Mouse (Mus musculus) lung, postnatal 14 days (tissue): ENCODE data around the gene Fetub.
"Not testable (repeated sequence)": the region's sequence is repeated elsewhere in the genome, so short reads cannot be mapped to it uniquely, and the experiment has no call there.

Experiments used
- DNase-seq: peaks from one replicate; pipeline ENCODE4 v3.0.0; 2021

Gene Fetub

GRCm38 (mm10) chr16:22911986-22912385, 6.1 kb upstream of the Fetub start:
- DNase-seq = no peak

- DNase-seq = no peak
These were observed 5.2 kb upstream of the Fetub start for GRCm38 (mm10) chr16:22912886-22913285.

DNA sequence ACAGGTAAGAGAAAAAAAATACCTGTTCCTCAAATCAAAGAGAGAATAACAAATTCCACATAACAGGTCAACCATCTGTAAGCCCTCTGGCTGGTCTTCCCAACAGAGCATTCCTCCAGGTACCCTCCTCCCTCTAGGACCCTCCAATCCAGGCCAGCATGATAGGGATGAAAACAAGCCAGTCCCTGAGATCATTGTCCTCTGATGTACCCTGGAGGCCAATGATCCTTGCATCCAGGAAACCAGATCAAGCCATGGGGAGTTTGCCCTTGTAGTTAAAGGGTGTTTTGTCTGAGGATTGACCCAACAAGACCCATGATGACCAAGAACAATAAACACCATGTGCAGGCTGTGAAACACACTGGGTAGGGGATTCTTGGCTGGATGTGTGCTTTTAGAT, 3.9 kb upstream of the Fetub start:
- DNase-seq = no peak

DNA sequence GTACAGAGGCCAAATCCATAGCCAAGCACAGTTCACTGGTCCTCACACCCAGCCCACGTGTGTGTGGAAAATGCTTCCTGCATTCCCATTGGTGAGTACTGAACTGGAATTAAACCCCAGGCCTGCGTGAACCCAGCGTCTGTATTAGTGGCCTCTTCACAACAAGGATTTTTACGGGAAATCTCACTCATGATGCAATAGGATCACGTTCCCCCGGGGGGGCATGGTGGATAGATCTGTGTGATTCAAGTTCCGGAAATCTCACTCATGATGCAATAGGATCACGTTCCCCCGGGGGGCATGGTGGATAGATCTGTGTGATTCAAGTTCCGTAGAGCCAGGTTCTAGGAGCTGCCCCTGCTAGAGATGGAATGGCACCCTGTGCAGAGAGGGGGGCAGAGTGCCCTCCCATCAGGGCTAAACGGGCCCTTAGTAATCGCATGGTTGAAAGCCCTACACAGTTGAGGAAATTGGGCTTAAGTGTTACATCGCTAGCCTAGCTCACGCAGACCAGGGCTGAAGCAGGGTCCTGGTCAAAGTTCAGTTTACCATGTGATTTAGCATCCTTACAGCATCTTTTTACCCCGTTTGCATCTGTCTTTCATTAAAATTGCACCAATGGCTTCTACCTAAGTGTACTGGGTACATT, 654 bp downstream of the Fetub start:
- no peak for DNase-seq

- peak; percentile 42 for DNase-seq
These were observed 2.1 kb downstream of the Fetub start for GRCm38 (mm10) chr16:22919971-22920854.

DNA sequence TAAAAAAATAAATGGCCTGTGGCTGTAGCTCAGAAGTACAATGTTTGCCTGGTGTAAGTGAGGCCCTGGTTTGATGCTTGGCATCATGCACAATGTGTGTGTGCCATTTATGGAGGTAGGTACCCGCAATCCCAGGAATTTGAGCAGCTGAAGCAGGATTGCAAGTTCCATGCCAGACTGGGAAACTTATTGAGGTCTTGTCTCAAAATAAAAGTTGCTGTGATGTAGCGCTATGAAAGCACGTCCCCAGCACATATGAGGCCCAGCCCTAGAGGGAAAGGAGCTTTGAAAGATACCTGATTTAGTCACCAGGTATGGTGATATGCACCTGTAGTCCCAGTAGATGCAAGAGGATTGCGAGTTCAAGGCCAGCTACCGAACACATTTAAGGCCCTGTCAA, 3.6 kb downstream of the Fetub start:
- DNase-seq = no peak

DNA sequence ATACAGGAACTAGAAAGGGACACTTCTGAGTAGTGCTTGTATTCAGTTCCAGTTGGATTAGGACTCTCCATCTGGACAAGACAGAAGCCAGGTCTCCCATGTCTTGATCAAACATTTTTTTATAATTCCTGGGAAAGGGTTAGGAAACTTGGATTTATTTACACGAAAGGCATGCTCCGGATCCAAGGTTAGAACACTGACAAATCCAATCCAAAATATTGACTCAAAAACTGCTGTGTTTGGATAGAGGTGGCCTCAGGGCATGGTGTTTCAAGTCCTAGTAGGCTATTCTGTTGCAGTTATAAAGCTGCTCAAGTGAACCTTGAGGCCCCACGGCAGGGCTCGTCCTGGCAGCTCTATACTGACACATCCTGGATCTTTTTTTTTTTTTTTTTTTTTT, 4.3 kb downstream of the Fetub start:
- DNase-seq = no peak

- DNase-seq = no peak
These were observed 11.4 kb downstream of the Fetub start for GRCm38 (mm10) chr16:22929575-22929974.

DNA sequence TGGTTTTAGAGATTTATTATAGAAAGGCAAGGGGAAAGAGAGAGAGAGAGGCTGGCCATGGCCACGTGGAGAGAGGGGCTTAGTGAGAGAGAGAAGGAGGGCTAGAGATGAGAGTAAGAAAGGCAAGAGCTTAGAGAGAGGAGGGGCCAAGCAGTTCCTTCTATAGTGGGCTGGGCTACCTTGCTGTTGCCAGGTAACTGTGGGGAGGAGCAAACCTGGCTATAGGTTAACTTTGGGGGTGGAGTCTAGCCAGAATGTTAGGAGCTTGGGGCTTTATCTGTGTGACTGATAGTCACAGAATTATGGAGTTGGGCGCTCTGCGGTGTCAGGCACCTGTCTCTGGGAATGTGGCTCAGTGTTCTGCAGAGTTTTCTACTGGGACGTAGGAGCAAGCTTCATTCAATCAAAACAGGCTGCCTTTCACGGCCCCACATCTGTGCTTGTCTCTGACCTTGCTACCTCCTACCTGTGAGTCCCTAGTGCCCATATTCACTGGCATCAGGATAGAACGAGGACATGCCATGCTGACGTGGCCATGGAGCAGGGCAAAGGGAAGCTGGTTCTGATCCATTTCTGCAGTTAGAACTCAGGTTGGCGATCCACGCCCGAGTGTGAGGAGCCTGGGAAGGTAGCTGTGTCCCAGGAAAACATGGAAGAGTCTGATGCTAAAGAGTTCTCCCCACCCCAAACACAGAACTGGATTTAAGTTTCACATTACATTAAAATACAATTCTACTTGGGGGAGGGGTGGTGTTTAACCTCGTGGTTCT, 13.5 kb downstream of the Fetub start:
- no peak for DNase-seq

- no peak for DNase-seq
These were observed 19.5 kb downstream of the Fetub start for GRCm38 (mm10) chr16:22937631-22938030.

DNA sequence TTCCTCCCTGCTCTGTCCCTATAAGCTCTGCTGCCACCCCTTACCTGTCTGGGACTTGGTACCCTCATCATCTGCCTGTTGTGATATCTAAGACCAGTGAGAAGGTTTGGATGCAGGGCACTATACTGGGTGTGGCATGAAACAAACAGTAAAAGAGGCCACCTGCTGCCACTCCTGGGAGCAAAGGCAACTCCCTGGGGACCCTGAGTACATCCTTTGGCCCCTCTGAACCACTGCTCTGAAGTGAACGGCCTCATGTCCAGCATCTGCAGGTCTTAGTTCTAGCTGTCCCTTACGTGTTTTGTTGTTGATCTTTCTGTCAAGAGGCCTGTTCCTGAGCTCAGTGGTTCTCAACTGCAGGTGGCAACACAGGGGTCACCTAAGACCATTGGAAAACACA, 20.4 kb downstream of the Fetub start:
- no peak for DNase-seq

- DNase-seq = no peak
These were observed 21.1 kb downstream of the Fetub start for GRCm38 (mm10) chr16:22939120-22939695.

DNA sequence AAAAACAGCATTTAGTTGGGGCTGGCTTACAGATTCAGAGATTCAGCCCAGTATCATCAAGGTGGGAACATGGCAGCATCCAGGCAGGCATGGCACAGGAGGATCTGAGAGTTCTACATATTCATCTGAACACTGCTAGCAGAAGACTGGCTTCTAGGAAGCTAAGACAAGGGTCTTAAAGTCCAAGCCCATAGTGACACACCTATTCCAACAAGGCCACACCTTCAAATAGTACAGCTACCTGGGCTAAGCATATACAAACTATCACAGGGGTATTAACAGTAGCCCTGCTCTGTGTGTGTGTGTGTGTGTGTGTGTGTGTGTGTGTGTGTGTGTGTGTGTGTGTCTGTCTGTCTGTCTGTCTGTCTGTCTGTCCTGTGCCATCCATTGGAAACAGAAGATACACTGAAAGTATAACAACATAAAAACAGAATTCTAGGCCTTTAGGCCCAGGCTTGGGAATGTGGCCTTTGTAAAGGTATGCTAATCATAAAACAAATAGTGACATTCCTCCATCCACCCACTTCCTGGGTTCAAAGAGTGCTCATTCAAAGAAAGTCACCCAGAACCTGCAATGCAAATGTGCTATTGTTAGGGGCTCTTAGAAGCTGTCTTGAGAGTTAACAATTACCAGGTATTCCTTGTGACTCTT, 23.8 kb downstream of the Fetub start:
- DNase-seq = not testable (repeated sequence)

- DNase-seq = no peak
These were observed 29.2 kb downstream of the Fetub start for GRCm38 (mm10) chr16:22947371-22947770.

DNA sequence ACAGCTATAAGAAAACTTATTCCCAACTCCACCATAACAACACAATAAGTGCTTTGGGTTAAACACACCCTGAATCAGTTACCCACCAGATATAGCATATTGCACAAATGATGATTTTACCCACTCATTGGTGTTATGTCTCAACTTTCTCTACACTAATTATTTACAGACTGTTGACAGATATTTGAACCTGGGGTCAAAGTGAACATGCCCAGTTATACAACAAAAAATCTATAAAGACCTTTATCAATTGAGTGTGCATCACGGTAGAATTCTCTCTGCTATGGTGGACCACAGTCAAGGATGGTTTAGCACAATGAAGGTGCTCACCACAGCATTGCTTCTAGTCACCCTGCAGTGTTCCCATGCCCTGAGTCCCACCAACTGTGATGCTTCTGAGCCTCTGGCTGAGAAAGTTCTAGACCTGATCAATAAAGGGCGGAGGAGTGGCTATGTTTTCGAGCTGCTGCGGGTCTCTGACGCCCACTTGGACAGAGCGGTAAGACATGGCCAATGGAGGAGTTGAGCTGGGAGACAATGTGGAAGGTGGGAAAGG, 32.8 kb downstream of the Fetub start, which contains the start of gene Hrg:
Hrg (plus strand) TSS at position 233 of the 556 bp plus-strand sequence.
- DNase-seq = no peak

DNA sequence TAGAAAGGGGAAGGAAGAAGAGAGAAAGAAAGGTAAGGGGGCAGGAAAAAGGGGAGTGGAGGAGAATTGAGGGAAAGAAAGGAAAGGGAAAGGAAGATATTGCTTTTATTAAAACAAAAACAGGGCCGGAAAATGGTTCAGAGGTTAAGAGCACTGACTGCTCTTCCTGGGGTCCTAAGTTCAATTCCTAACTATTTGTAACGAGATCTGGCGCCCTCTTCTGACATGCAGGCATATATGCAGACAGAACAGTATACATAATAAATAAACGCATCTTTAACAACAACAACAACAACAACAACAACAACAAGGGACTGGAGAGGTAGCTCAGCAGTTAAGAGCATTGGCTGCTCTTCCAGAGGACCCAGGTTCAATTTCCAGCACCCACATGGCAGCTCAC, 34.9 kb downstream of the Fetub start:
- no peak for DNase-seq

DNA sequence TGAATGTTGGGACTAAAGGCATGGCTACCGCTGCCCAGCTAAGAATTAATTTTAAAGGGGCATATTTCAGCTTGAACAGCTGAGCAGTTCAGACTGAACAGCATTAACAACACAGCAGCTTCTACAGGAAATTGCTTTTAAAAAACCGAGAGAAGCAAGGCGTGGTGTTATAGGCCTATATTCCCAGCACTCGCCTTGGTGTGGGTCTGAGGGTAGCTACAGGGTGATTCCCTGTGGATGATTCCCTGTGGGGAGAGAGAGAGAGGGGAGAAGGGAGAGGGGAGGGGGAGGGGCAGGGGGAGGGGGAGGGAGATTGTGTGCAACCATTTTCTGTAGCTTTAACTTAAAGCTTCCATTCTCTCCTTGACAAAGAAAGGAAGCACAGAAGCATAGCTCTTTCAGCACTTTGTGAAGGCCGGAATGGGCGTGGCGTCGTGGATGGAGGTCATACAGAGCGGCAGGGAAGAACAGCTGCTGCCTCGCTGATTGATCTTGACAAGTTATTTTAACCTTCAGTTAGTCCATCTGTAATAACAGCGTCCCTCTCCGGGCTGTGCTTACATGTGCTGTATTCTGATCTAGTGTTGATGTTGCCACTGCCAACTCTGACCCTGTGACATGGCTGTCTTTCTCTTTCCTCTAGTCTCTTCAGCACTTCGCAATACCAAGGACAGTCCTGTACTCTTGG, 37.4 kb downstream of the Fetub start:
- DNase-seq = no peak

DNA sequence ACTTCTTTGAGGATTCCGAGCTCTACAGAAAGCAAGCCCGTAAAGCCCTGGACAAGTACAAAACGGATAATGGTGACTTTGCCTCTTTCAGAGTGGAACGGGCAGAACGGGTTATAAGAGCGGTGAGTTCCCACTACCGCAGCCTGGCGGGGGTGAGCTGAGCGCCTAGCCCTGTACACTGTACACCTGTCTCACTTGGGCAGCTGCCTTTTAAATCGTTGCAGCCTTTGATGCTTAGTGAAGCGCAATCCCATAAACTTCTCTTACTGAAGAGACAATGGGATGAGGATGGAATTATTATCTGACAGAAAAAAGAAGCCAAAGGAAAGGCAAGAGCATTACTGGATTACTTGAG, 37.9 kb downstream of the Fetub start:
- DNase-seq = no peak

- DNase-seq = no peak
These were observed 42.9 kb downstream of the Fetub start for GRCm38 (mm10) chr16:22961073-22961472.

DNA sequence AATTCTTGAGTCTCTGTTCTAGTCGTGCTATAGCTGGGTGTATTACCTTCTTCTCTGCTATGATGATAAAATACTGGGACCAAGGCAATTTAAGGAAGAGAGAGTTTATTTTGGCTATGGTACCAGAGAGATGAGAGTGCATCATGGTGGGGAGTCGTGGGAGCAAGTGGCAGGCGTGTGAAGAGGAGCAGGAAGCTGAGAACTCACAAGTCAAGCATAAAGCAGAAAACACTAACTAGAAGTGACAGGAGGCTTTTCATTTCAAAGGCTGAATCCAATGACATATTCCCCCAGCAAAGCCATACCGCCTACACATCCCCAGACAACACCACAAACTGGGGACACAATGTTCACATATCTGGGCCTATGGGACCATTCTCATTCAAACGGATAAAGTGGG, 44.1 kb downstream of the Fetub start:
- no peak for DNase-seq

GRCm38 (mm10) chr16:22963293-22963692, 45.2 kb downstream of the Fetub start:
- DNase-seq = no peak
